In genomic region chr17:31570321-31570925, GRCm38 (mm10) we compare ENCODE assay signal across 8 mouse cellular contexts. TPM values are rescaled to one million over a fixed set of nuclear protein-coding genes. Genes with fewer than 3 reads are reported as not detected.
DNase-seq lines count a peak whose midpoint lies in the region; ATAC-seq and TF ChIP-seq lines count a peak whose summit lies in the region.

No protein-coding gene starts in this region.

- no peaks in the 10 kb centered on the region for H3K36me3 ChIP-seq in hindbrain, embryonic 11.5 days (ENCODE audit: control insufficient read depth, insufficient read depth, low read length)
- no peaks in the 10 kb centered on the region for H3K36me3 ChIP-seq in hindbrain, embryonic 16.5 days (ENCODE audit: control insufficient read depth, insufficient read depth, low read length)
- H3K36me3 ChIP-seq in embryonic facial prominence, embryonic 11.5 days (replicated peaks; ENCODE audit: control insufficient read depth, insufficient read depth, low read depth, low read length): no peaks in the 10 kb centered on the region; the same call in 1 of the 2 replicates
- no peaks in the 10 kb centered on the region for H3K36me3 ChIP-seq in liver, adult 2 months (ENCODE audit: control insufficient read depth, insufficient read depth, low read length)

- H3K9ac ChIP-seq in hindbrain, embryonic 11.5 days (ENCODE audit: low read depth, low read length): no peak overlapping the region
- no peak overlapping the region for H3K9ac ChIP-seq in hindbrain, embryonic 16.5 days (ENCODE audit: low read depth, low read length)
- no peak overlapping the region for H3K9ac ChIP-seq in embryonic facial prominence, embryonic 11.5 days (replicated peaks; ENCODE audit: low read length)
- no peak overlapping the region for H3K9ac ChIP-seq in liver, adult 2 months (ENCODE audit: low read depth, low read length)

- H3K9me3 ChIP-seq in hindbrain, embryonic 11.5 days (ENCODE audit: control insufficient read depth, low read length): no peaks in the 10 kb centered on the region
- H3K9me3 ChIP-seq in hindbrain, embryonic 16.5 days (ENCODE audit: control insufficient read depth, low read length): no peaks in the 10 kb centered on the region
- H3K9me3 ChIP-seq in embryonic facial prominence, embryonic 11.5 days (replicated peaks; ENCODE audit: control insufficient read depth, low read length): no peaks in the 10 kb centered on the region

- H3K27me3 ChIP-seq in hindbrain, embryonic 11.5 days (ENCODE audit: control insufficient read depth, insufficient read depth, low read length): no peaks in the 10 kb centered on the region
- H3K27me3 ChIP-seq in hindbrain, embryonic 16.5 days (replicated peaks; ENCODE audit: control insufficient read depth, insufficient read depth, low read length): no peaks in the 10 kb centered on the region
- no peaks in the 10 kb centered on the region for H3K27me3 ChIP-seq in embryonic facial prominence, embryonic 11.5 days (ENCODE audit: control insufficient read depth, insufficient read depth, low read length)
- H3K27me3 ChIP-seq in liver, adult 2 months (ENCODE audit: control insufficient read depth, insufficient read depth, low read length): no peaks in the 10 kb centered on the region

- no peak for TF ChIP-seq CTCF in liver, adult 2 months (IDR thresholded peaks at IDR 0.05; ENCODE audit: low read depth, low read length)

- H3K4me3 ChIP-seq in hindbrain, embryonic 11.5 days (ENCODE audit: low read depth, low read length): no peak overlapping the region
- no peak overlapping the region for H3K4me3 ChIP-seq in hindbrain, embryonic 16.5 days (ENCODE audit: low read length)
- H3K4me3 ChIP-seq in embryonic facial prominence, embryonic 11.5 days (ENCODE audit: low read depth, low read length): no peak overlapping the region
- H3K4me3 ChIP-seq in liver, adult 2 months (ENCODE audit: insufficient read depth, low read depth, low read length): no peak overlapping the region

- H3K27ac ChIP-seq in hindbrain, embryonic 11.5 days (ENCODE audit: low read depth, low read length): no peak overlapping the region
- H3K27ac ChIP-seq in hindbrain, embryonic 16.5 days (ENCODE audit: low read depth, low read length): no peak overlapping the region
- H3K27ac ChIP-seq in embryonic facial prominence, embryonic 11.5 days (replicated peaks; ENCODE audit: low read depth, low read length): no peak overlapping the region
- H3K27ac ChIP-seq in liver, adult 2 months (replicated peaks; ENCODE audit: insufficient read depth, low read depth, low read length): no peak overlapping the region

- peaks cover 2% of the 10 kb centered on the region for H3K4me1 ChIP-seq in hindbrain, embryonic 11.5 days (replicated peaks; ENCODE audit: control insufficient read depth, insufficient read depth, low read length)
- H3K4me1 ChIP-seq in hindbrain, embryonic 16.5 days (ENCODE audit: control insufficient read depth, insufficient read depth, low read depth, low read length): peaks cover 34% of the 10 kb centered on the region
- H3K4me1 ChIP-seq in embryonic facial prominence, embryonic 11.5 days (ENCODE audit: control insufficient read depth, insufficient read depth, low read length): 0 out of 2 replicates have a peak, but pooled peaks cover 4% of the 10 kb centered on the region
- peaks cover 13% of the 10 kb centered on the region for H3K4me1 ChIP-seq in liver, adult 2 months (ENCODE audit: control insufficient read depth, insufficient read depth, low read length)

- TF ChIP-seq POLR2A in liver, adult 2 months (IDR thresholded peaks at IDR 0.05; ENCODE audit: extremely low read depth, insufficient read depth, low read length): no peak

- ATAC-seq in hindbrain, embryonic 11.5 days (ENCODE audit: low FRiP score): no peak
- ATAC-seq in hindbrain, embryonic 16.5 days: no peak
- peak; percentile 81; the same call in 1 of the 2 replicates for ATAC-seq in embryonic facial prominence, embryonic 11.5 days (replicated peaks; ENCODE audit: insufficient number of reproducible peaks, low FRiP score, low TSS enrichment, low read depth)
- no peak for ATAC-seq in inflammation-experienced regulatory T-cells, adult 6 months

- WGBS in hindbrain, embryonic 11.5 days: 93% methylated on average over 9 of the region's 9 CpGs
- WGBS in hindbrain, embryonic 16.5 days: 90% methylated on average over 9 of the region's 9 CpGs
- 92% methylated on average over 9 of the region's 9 CpGs for WGBS in embryonic facial prominence, embryonic 11.5 days
- WGBS in liver, adult 2 months: 90% methylated on average over 9 of the region's 9 CpGs

- peaks cover 25% of the 10 kb centered on the region for H3K79me2 ChIP-seq in liver, adult 2 months (ENCODE audit: control insufficient read depth, insufficient read depth, low read length)

- no peak overlapping the region for H3K4me2 ChIP-seq in hindbrain, embryonic 11.5 days (replicated peaks; ENCODE audit: low read depth, low read length)
- no peak overlapping the region for H3K4me2 ChIP-seq in hindbrain, embryonic 16.5 days (ENCODE audit: low read length)
- H3K4me2 ChIP-seq in embryonic facial prominence, embryonic 11.5 days (ENCODE audit: low read depth, low read length): no peak overlapping the region

- DNase-seq in hindbrain, embryonic 11.5 days (ENCODE audit: low spot score): peak; percentile 53
- DNase-seq in thymus, postnatal 4 days: peak; percentile 62
- DNase-seq in thymus, postnatal 36 days: no peak
- peak; percentile 55 for DNase-seq in embryonic facial prominence, embryonic 11.5 days (ENCODE audit: low spot score)
- peak; percentile 48 for DNase-seq in liver, adult 2 months (ENCODE audit: extremely low read depth, low read depth, low spot score)
- no peak for DNase-seq in ovary, postnatal 36 days (ENCODE audit: low spot score)

RNA-seq across cellular contexts. Expression of gene Pknox1, which starts 5.9 kb away (rescaled TPM):
- 29.0 and 36.1 TPM in 2 replicates for polyA plus RNA-seq in hindbrain, embryonic 11.5 days (2014; fragmentation: Nextera tagmentation; extraction: Ambion mirVana)
- 33.0 and 35.1 TPM in 2 replicates for polyA plus RNA-seq in hindbrain, embryonic 16.5 days (2015; fragmentation: Nextera tagmentation; extraction: Ambion mirVana)
- 24.2 and 27.9 TPM in 2 replicates for polyA plus RNA-seq in embryonic facial prominence, embryonic 11.5 days (2014; fragmentation: Nextera tagmentation; extraction: Ambion mirVana)
- 10.3 and 14.0 TPM in 2 replicates for total RNA-seq in liver, adult 2 months (2014; rRNA removed)
- 10.7 and 15.5 TPM in 2 replicates for polyA plus RNA-seq in liver, adult 2 months (2012; rRNA removed)
- 10 to 100 TPM; 42.0 to 53.1 (median 44.8) TPM for polyA plus RNA-seq in inflammation-experienced regulatory T-cells, adult 6 months (2017; shearing (Covaris generic))

RNA-seq across cellular contexts. Expression of gene Ndufv3, which starts 50.5 kb away (rescaled TPM):
- 253 TPM in 2 replicates for polyA plus RNA-seq in hindbrain, embryonic 11.5 days (2014; fragmentation: Nextera tagmentation; extraction: Ambion mirVana)
- polyA plus RNA-seq in hindbrain, embryonic 16.5 days (2015; fragmentation: Nextera tagmentation; extraction: Ambion mirVana): 431 and 478 TPM in 2 replicates
- 206 and 237 TPM in 2 replicates for polyA plus RNA-seq in embryonic facial prominence, embryonic 11.5 days (2014; fragmentation: Nextera tagmentation; extraction: Ambion mirVana)
- 243 and 269 TPM in 2 replicates for total RNA-seq in liver, adult 2 months (2014; rRNA removed)
- 152 and 181 TPM in 2 replicates for polyA plus RNA-seq in liver, adult 2 months (2012; rRNA removed)
- 100 to 1,000 TPM; 229 to 248 (median 246) TPM for polyA plus RNA-seq in inflammation-experienced regulatory T-cells, adult 6 months (2017; shearing (Covaris generic))

RNA-seq across cellular contexts. Expression of gene Wdr4, which starts 50.6 kb away (rescaled TPM):
- 33.4 and 34.0 TPM in 2 replicates for polyA plus RNA-seq in hindbrain, embryonic 11.5 days (2014; fragmentation: Nextera tagmentation; extraction: Ambion mirVana)
- 38.1 and 41.2 TPM in 2 replicates for polyA plus RNA-seq in hindbrain, embryonic 16.5 days (2015; fragmentation: Nextera tagmentation; extraction: Ambion mirVana)
- polyA plus RNA-seq in embryonic facial prominence, embryonic 11.5 days (2014; fragmentation: Nextera tagmentation; extraction: Ambion mirVana): 34.6 and 37.2 TPM in 2 replicates
- 12.9 and 13.6 TPM in 2 replicates for total RNA-seq in liver, adult 2 months (2014; rRNA removed)
- 19.0 and 27.8 TPM in 2 replicates for polyA plus RNA-seq in liver, adult 2 months (2012; rRNA removed)
- polyA plus RNA-seq in inflammation-experienced regulatory T-cells, adult 6 months (2017; shearing (Covaris generic)): 10 to 100 TPM; 11.4 to 17.7 (median 17.7) TPM

Comparison
In these comparisons a context has a peak if more than half of its experiments do, and no peak if none do; other contexts are left out.
1. DNase-seq: peak in hindbrain, embryonic 11.5 days (single experiment), thymus, postnatal 4 days (single experiment), embryonic facial prominence, embryonic 11.5 days (single experiment) and liver, adult 2 months (single experiment); none in thymus, postnatal 36 days (0 of 2) and ovary, postnatal 36 days (single experiment).